Mouse (Mus musculus): ENCODE measurements around the gene C1qtnf1. TPM values are rescaled to one million over a fixed set of nuclear protein-coding genes. Genes with fewer than 3 reads are reported as not detected.

The C1qtnf1 gene
- total RNA-seq, 1 experiment, result 0.36 TPM

- H3K27ac ChIP-seq (ENCODE audit: insufficient read depth, low read depth, low read length, poor library complexity, severe bottlenecking), result no peak overlapping the region
- peaks cover 7% of the 10 kb centered on the region for H3K36me3 ChIP-seq (ENCODE audit: control insufficient read depth, insufficient read depth, low read length, poor library complexity, severe bottlenecking)
- no peak overlapping the region for H3K9ac ChIP-seq (ENCODE audit: insufficient read depth, low read depth, low read length, poor library complexity, severe bottlenecking)
- peaks cover 3 to 16% of the 10 kb centered on the region in 2 experiments; a peak in 3 of 4 replicates for H3K4me1 ChIP-seq (ENCODE audit: control insufficient read depth in 2 of 2, insufficient read depth in 2 of 2, low read length in 2 of 2, poor library complexity in 1 of 2)
- in situ Hi-C loops (cut with MboI; ENCODE audit: low sequenced_read_pairs in 2 of 2, unreplicated experiment in 2 of 2), result no loop called here
- TF ChIP-seq CHD2 (IDR thresholded peaks at IDR 0.05; ENCODE audit: low read depth, low read length) (no peak), MAFK (IDR thresholded peaks at IDR 0.05; ENCODE audit: insufficient read depth, low read depth, low read length) (no peak), ZNF384 (IDR thresholded peaks at IDR 0.05; ENCODE audit: low read depth, low read length) (no peak), ZC3H11A (IDR thresholded peaks at IDR 0.05; ENCODE audit: borderline replicate concordance, low read depth, low read length) (no peak), HCFC1 (IDR thresholded peaks at IDR 0.05; ENCODE audit: borderline replicate concordance, insufficient read depth, low read length) (no peak)
- H3K4me3 ChIP-seq (ENCODE audit: insufficient read depth in 1 of 2, low read depth in 1 of 2, low read length in 2 of 2, poor library complexity in 1 of 2, severe bottlenecking in 1 of 2), result no peak overlapping the region
- no peak for DNase-seq (ENCODE audit: low read depth, low spot score)
- no peaks in the 10 kb centered on the region for H3K9me3 ChIP-seq (ENCODE audit: control insufficient read depth, insufficient read depth, low read depth, low read length)
These were observed 22.7 kb upstream of the C1qtnf1 start for GRCm38 (mm10) chr11:118405311-118405710.

- in situ Hi-C loops (cut with MboI; ENCODE audit: low sequenced_read_pairs in 2 of 2, unreplicated experiment in 2 of 2), result no loop called here
- no peak for TF ChIP-seq MAFK (IDR thresholded peaks at IDR 0.05; ENCODE audit: insufficient read depth, low read depth, low read length)
- TF ChIP-seq HCFC1 (IDR thresholded peaks at IDR 0.05; ENCODE audit: borderline replicate concordance, insufficient read depth, low read length), result no peak
- no peak for TF ChIP-seq ZC3H11A (IDR thresholded peaks at IDR 0.05; ENCODE audit: borderline replicate concordance, low read depth, low read length)
- TF ChIP-seq CHD2 (IDR thresholded peaks at IDR 0.05; ENCODE audit: low read depth, low read length), result no peak
- TF ChIP-seq ZNF384 (IDR thresholded peaks at IDR 0.05; ENCODE audit: low read depth, low read length), result no peak
- Histone ChIP-seq H3K9ac (ENCODE audit: insufficient read depth, low read depth, low read length, poor library complexity, severe bottlenecking) (no peak overlapping the region), H3K36me3 (ENCODE audit: control insufficient read depth, insufficient read depth, low read length, poor library complexity, severe bottlenecking) (peaks cover 15% of the 10 kb centered on the region), H3K4me1 (ENCODE audit: control insufficient read depth in 2 of 2, insufficient read depth in 2 of 2, low read length in 2 of 2, poor library complexity in 1 of 2) (peaks cover 3 to 13% of the 10 kb centered on the region in 2 experiments; a peak in 3 of 4 replicates), H3K4me3 (ENCODE audit: insufficient read depth in 1 of 2, low read depth in 1 of 2, low read length in 2 of 2, poor library complexity in 1 of 2, severe bottlenecking in 1 of 2) (no peak overlapping the region), H3K27ac (ENCODE audit: insufficient read depth, low read depth, low read length, poor library complexity, severe bottlenecking) (no peak overlapping the region), H3K9me3 (ENCODE audit: control insufficient read depth, insufficient read depth, low read depth, low read length) (no peaks in the 10 kb centered on the region)
- no peak for DNase-seq (ENCODE audit: low read depth, low spot score)
These were observed 21.5 kb upstream of the C1qtnf1 start for GRCm38 (mm10) chr11:118406521-118406920.

- Histone ChIP-seq H3K4me1 (ENCODE audit: control insufficient read depth in 2 of 2, insufficient read depth in 2 of 2, low read length in 2 of 2, poor library complexity in 1 of 2) (peaks cover 3 to 9% of the 10 kb centered on the region in 2 experiments; a peak in 3 of 4 replicates), H3K27ac (ENCODE audit: insufficient read depth, low read depth, low read length, poor library complexity, severe bottlenecking) (no peak overlapping the region), H3K9me3 (ENCODE audit: control insufficient read depth, insufficient read depth, low read depth, low read length) (no peaks in the 10 kb centered on the region), H3K4me3 (ENCODE audit: insufficient read depth in 1 of 2, low read depth in 1 of 2, low read length in 2 of 2, poor library complexity in 1 of 2, severe bottlenecking in 1 of 2) (no peak overlapping the region), H3K9ac (ENCODE audit: insufficient read depth, low read depth, low read length, poor library complexity, severe bottlenecking) (no peak overlapping the region), H3K36me3 (ENCODE audit: control insufficient read depth, insufficient read depth, low read length, poor library complexity, severe bottlenecking) (peaks cover 15% of the 10 kb centered on the region)
- DNase-seq (ENCODE audit: low read depth, low spot score), result peak; percentile 16
- TF ChIP-seq ZNF384 (IDR thresholded peaks at IDR 0.05; ENCODE audit: low read depth, low read length) (no peak), ZC3H11A (IDR thresholded peaks at IDR 0.05; ENCODE audit: borderline replicate concordance, low read depth, low read length) (no peak), CHD2 (IDR thresholded peaks at IDR 0.05; ENCODE audit: low read depth, low read length) (no peak), MAFK (IDR thresholded peaks at IDR 0.05; ENCODE audit: insufficient read depth, low read depth, low read length) (no peak), HCFC1 (IDR thresholded peaks at IDR 0.05; ENCODE audit: borderline replicate concordance, insufficient read depth, low read length) (no peak)
- in situ Hi-C loops (cut with MboI; ENCODE audit: low sequenced_read_pairs in 2 of 2, unreplicated experiment in 2 of 2), result no loop called here
These were observed 20.6 kb upstream of the C1qtnf1 start for GRCm38 (mm10) chr11:118407318-118407910.

GRCm38 (mm10) chr11:118408051-118408740, 19.8 kb upstream of the C1qtnf1 start:
- Histone ChIP-seq H3K9me3 (ENCODE audit: control insufficient read depth, insufficient read depth, low read depth, low read length) (no peaks in the 10 kb centered on the region), H3K27ac (ENCODE audit: insufficient read depth, low read depth, low read length, poor library complexity, severe bottlenecking) (no peak overlapping the region), H3K9ac (ENCODE audit: insufficient read depth, low read depth, low read length, poor library complexity, severe bottlenecking) (no peak overlapping the region), H3K4me3 (ENCODE audit: insufficient read depth in 1 of 2, low read depth in 1 of 2, low read length in 2 of 2, poor library complexity in 1 of 2, severe bottlenecking in 1 of 2) (no peak overlapping the region), H3K4me1 (ENCODE audit: control insufficient read depth in 2 of 2, insufficient read depth in 2 of 2, low read length in 2 of 2, poor library complexity in 1 of 2) (peaks cover 3 to 9% of the 10 kb centered on the region in 2 experiments; a peak in 3 of 4 replicates), H3K36me3 (ENCODE audit: control insufficient read depth, insufficient read depth, low read length, poor library complexity, severe bottlenecking) (peaks cover 15% of the 10 kb centered on the region)
- no peak for DNase-seq (ENCODE audit: low read depth, low spot score)
- in situ Hi-C loops (cut with MboI; ENCODE audit: low sequenced_read_pairs in 2 of 2, unreplicated experiment in 2 of 2), result no loop called here
- no peak for TF ChIP-seq CHD2 (IDR thresholded peaks at IDR 0.05; ENCODE audit: low read depth, low read length)
- no peak for TF ChIP-seq HCFC1 (IDR thresholded peaks at IDR 0.05; ENCODE audit: borderline replicate concordance, insufficient read depth, low read length)
- TF ChIP-seq ZC3H11A (IDR thresholded peaks at IDR 0.05; ENCODE audit: borderline replicate concordance, low read depth, low read length), result no peak
- no peak for TF ChIP-seq ZNF384 (IDR thresholded peaks at IDR 0.05; ENCODE audit: low read depth, low read length)
- TF ChIP-seq MAFK (IDR thresholded peaks at IDR 0.05; ENCODE audit: insufficient read depth, low read depth, low read length), result no peak
